Mouse (Mus musculus): Measurements from ENCODE around the gene Zfp142.

DNA sequence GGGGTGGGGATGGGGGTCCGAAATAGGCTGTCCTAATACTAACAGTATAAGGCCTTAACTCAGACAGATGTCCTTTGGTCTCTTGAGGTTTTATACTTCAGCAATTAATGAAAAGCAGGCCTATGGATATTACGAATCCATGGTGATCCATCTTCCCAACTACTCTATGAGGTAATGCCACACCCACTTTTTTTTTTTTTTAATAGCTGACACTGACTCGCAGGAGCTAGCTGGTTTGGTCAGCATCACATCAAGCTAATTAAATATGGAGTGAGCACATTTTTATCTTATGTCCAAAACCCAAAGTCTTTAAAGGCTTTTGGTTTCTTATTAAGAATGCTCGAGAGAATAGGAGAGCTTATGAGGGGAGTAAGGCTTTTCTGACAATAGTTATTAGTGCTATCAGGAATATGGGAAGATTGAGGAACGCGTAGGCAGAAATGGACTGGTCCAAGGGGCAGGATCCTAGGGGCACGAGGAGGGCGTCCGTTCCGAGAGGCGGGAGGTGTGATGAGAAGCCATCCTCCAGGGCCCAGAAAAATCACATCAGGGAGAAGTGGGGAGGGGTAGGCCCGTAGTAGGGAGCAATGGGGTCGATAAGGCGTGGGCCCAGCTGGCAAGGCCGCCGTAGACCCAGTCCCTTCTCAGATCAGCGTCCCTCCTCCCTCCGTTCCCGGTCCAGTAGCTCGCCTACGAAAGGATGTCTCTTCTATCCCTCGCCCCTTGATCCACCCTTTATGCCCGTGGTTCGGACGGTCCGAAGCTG lies 12.6 kb upstream of the Zfp142 start:
- TF ChIP-seq CTCF (IDR thresholded peaks at IDR 0.05; ENCODE audit: low read depth) (no peak), EP300 (optimal IDR thresholded peaks at IDR 0.05) (no peak)
